Mouse (Mus musculus) c-Kit-positive CD71-positive TER-119-negative erythroid progenitor cells, embryonic 14.5 days (primary cell): ENCODE data around the gene Col1a1.

ENCODE experiments used
- DNase-seq: peaks from one replicate; pipeline ENCODE4 v3.0.0-alpha.2; 2013; ENCODE audit warnings: low read depth

Gene Col1a1

GRCm38 (mm10) chr11:94978178-94978915 is 42.3 kb downstream of the Col1a1 start:
- DNase-seq, result no peak

- DNase-seq, result peak; percentile 93
Measured at GRCm38 (mm10) chr11:94978947-94979346, 42.9 kb downstream of the Col1a1 start.

GRCm38 (mm10) chr11:94979462-94980179 is 43.6 kb downstream of the Col1a1 start:
- no peak for DNase-seq

- DNase-seq, result no peak
Measured at GRCm38 (mm10) chr11:94985140-94985539, 49.1 kb downstream of the Col1a1 start.

GRCm38 (mm10) chr11:94985822-94986221 is 49.8 kb downstream of the Col1a1 start:
- no peak for DNase-seq

- no peak for DNase-seq
Measured at GRCm38 (mm10) chr11:94986435-94986834, 50.4 kb downstream of the Col1a1 start.

- DNase-seq, result no peak
Measured at GRCm38 (mm10) chr11:94987341-94987740, 51.3 kb downstream of the Col1a1 start.

- no peak for DNase-seq
Measured at GRCm38 (mm10) chr11:94987851-94988250, 51.8 kb downstream of the Col1a1 start.

GRCm38 (mm10) chr11:94988780-94989561 is 52.9 kb downstream of the Col1a1 start:
- DNase-seq, result no peak

- peak; percentile 84 for DNase-seq
Measured at GRCm38 (mm10) chr11:94989562-94990017, 53.6 kb downstream of the Col1a1 start.

- no peak for DNase-seq
Measured at GRCm38 (mm10) chr11:94990102-94990748, 54.2 kb downstream of the Col1a1 start.

- peak; percentile 85 for DNase-seq
Measured at GRCm38 (mm10) chr11:94990749-94991577, 54.9 kb downstream of the Col1a1 start, which contains the start of gene Ppp1r9b. Ppp1r9b (plus strand) TSS chr11:94991035.

GRCm38 (mm10) chr11:94991641-94992479 is 55.8 kb downstream of the Col1a1 start:
- no peak for DNase-seq

- no peak for DNase-seq
Measured at GRCm38 (mm10) chr11:94992480-94992753, 56.4 kb downstream of the Col1a1 start.

GRCm38 (mm10) chr11:94992754-94993606 is 57.0 kb downstream of the Col1a1 start:
- no peak for DNase-seq

GRCm38 (mm10) chr11:94994208-94994814 is 58.3 kb downstream of the Col1a1 start:
- DNase-seq, result no peak

- DNase-seq, result no peak
Measured at GRCm38 (mm10) chr11:94994947-94995772, 59.1 kb downstream of the Col1a1 start.

- DNase-seq, result no peak
Measured at GRCm38 (mm10) chr11:94996101-94996500, 60.1 kb downstream of the Col1a1 start.
